Mouse (Mus musculus) forebrain, postnatal 0 days (tissue): ENCODE results near the gene Rbfox3. TPM values are rescaled to one million over a fixed set of nuclear protein-coding genes. Genes with fewer than 3 reads are reported as not detected.

ENCODE experiments used
- ATAC-seq: fragments of 200-750 bp; cut with Nextera tagmentation; 2 replicates; pipeline ENCODE4 v1.8.0; 2017; ENCODE audit warnings: mild to moderate bottlenecking, moderate library complexity
- DNase-seq: peaks from one replicate; pipeline ENCODE4 v3.0.0-alpha.2; 2015
- H3K27ac ChIP-seq: fragments of 300-500 bp; sonication (generic); 2 replicates; pipeline ENCODE4 v1.5.1; 2014; ENCODE audit warnings: low read depth, mild to moderate bottlenecking, antibody characterized with exemption, low read length, moderate library complexity, mixed read lengths
- H3K27me3 ChIP-seq: fragments of 300-500 bp; sonication (generic); 2 replicates; pipeline ENCODE4 v1.6.1; 2014; ENCODE audit warnings: mild to moderate bottlenecking, low read length, mixed read lengths; ENCODE audit not compliant: insufficient read depth
- H3K36me3 ChIP-seq: fragments of 300-500 bp; sonication (generic); 2 replicates; pipeline ENCODE4 v1.6.1; 2014; ENCODE audit warnings: mild to moderate bottlenecking, moderate library complexity; ENCODE audit not compliant: insufficient read depth
- H3K4me1 ChIP-seq: fragments of 300-500 bp; sonication (generic); 2 replicates; pipeline ENCODE4 v1.6.1; 2014; ENCODE audit warnings: antibody characterized with exemption; ENCODE audit not compliant: insufficient read depth
- H3K4me2 ChIP-seq: fragments of 300-500 bp; sonication (generic); 2 replicates; pipeline ENCODE4 v1.6.1; 2014; ENCODE audit warnings: low read depth, mild to moderate bottlenecking, moderate library complexity
- H3K4me3 ChIP-seq: fragments of 300-500 bp; sonication (generic); 2 replicates; pipeline ENCODE4 v1.5.1; 2014; ENCODE audit warnings: low read depth, low read length, mixed read lengths
- H3K9ac ChIP-seq: fragments of 300-500 bp; sonication (generic); 2 replicates; pipeline ENCODE4 v1.6.1; 2014; ENCODE audit warnings: mild to moderate bottlenecking
- H3K9me3 ChIP-seq: fragments of 300-500 bp; sonication (generic); 2 replicates; pipeline ENCODE4 v1.6.1; 2016; ENCODE audit warnings: low read length
- CTCF ChIP-seq: sonication (generic); IDR thresholded peaks from 2 replicates; pipeline ENCODE4 v1.5.1; 2016; ENCODE audit warnings: antibody characterized with exemption, control low read depth, low read depth
- WGBS: fragments of 180-500 bp; shearing (Covaris S2); extraction: QIAGEN DNeasy Blood & Tissue Kit; methylation state at CpG from one replicate; pipeline ENCODE4 v1.1.7; 2014; 5-methylcytosine and 5-hydroxymethylcytosine counted together
- polyA plus RNA-seq: library from polyadenylated mRNA; unstranded; fragments of >200 nt; fragmentation: Nextera tagmentation; extraction: Ambion mirVana; gene quantifications from 2 replicates; pipeline ENCODE4 v1.2.1, GENCODE M21; 2015
- total RNA-seq: library from RNA; depleted of rRNA; stranded (reverse); fragments of >200 nt; gene quantifications from 2 replicates; pipeline ENCODE4 v1.2.3, GENCODE M21; 2014; rRNA removed

The Rbfox3 gene
- total RNA-seq (37.3 and 43.7 TPM in 2 replicates), polyA plus RNA-seq (72.7 and 82.3 TPM in 2 replicates)

GRCm38 (mm10) chr11:118911307-118912070, at the start of gene Rbfox3:
Rbfox3 (minus strand) TSS chr11:118911597.
- Histone ChIP-seq H3K9ac (no peak within 1 kb of the TSS), H3K9me3 (no peaks in the 10 kb centered on the region), H3K4me1 (peaks cover 24% of the 10 kb centered on the region), H3K4me2 (no peak within 1 kb of the TSS), H3K27ac (no peak within 1 kb of the TSS), H3K36me3 (no peaks in the 10 kb centered on the region), H3K27me3 (no peaks in the 10 kb centered on the region; the same call in 1 of the 2 replicates), H3K4me3 (no peak within 1 kb of the TSS)
- DNase-seq (peak; percentile 63), ATAC-seq (0 out of 2 replicates have a peak, but pooled peaks have one; percentile 19)
- TF ChIP-seq CTCF: peak; percentile 58
- 56% methylated on average over 4 of the region's 4 CpGs for WGBS

GRCm38 (mm10) chr11:118960649-118961048, 49.3 kb upstream of the Rbfox3 start:
- Histone ChIP-seq H3K4me3 (no peak overlapping the region), H3K9me3 (no peaks in the 10 kb centered on the region), H3K36me3 (no peaks in the 10 kb centered on the region), H3K9ac (no peak overlapping the region), H3K4me1 (peaks cover 22% of the 10 kb centered on the region), H3K27me3 (no peaks in the 10 kb centered on the region), H3K4me2 (no peak overlapping the region), H3K27ac (0 out of 2 replicates have a peak overlapping the region, but pooled peaks have one; percentile 21)
- ATAC-seq: peak; percentile 75
- WGBS: 35% methylated on average over 3 of the region's 3 CpGs
- peak; percentile 57 for DNase-seq
- no peak for TF ChIP-seq CTCF

- Histone ChIP-seq H3K36me3 (no peaks in the 10 kb centered on the region), H3K27me3 (no peaks in the 10 kb centered on the region), H3K9me3 (no peaks in the 10 kb centered on the region), H3K4me2 (no peak overlapping the region), H3K9ac (no peak overlapping the region), H3K4me1 (peaks cover 27% of the 10 kb centered on the region), H3K4me3 (no peak overlapping the region), H3K27ac (peak overlapping the region; percentile 4; the same call in 1 of the 2 replicates)
- DNase-seq (peak; percentile 78), ATAC-seq (peak; percentile 32; the same call in 1 of the 2 replicates)
- WGBS: 17% methylated on average over 14 of the region's 14 CpGs
- no peak for TF ChIP-seq CTCF
These were observed 45.7 kb upstream of the Rbfox3 start for GRCm38 (mm10) chr11:118957070-118957471.

GRCm38 (mm10) chr11:118955016-118955415, 43.6 kb upstream of the Rbfox3 start:
- no peak for TF ChIP-seq CTCF
- 24% methylated on average over 6 of the region's 6 CpGs for WGBS
- peak; percentile 41 for DNase-seq
- H3K27ac ChIP-seq: 0 out of 2 replicates have a peak overlapping the region, but pooled peaks have one; percentile 5
- no peaks in the 10 kb centered on the region for H3K27me3 ChIP-seq
- no peaks in the 10 kb centered on the region for H3K36me3 ChIP-seq
- no peak overlapping the region for H3K9ac ChIP-seq
- no peak overlapping the region for H3K4me2 ChIP-seq
- ATAC-seq: peak; percentile 67
- peaks cover 20% of the 10 kb centered on the region for H3K4me1 ChIP-seq
- H3K4me3 ChIP-seq: no peak overlapping the region
- H3K9me3 ChIP-seq: no peaks in the 10 kb centered on the region

GRCm38 (mm10) chr11:118945868-118946267, 34.5 kb upstream of the Rbfox3 start:
- Histone ChIP-seq H3K4me2 (no peak overlapping the region), H3K4me3 (no peak overlapping the region), H3K27me3 (no peaks in the 10 kb centered on the region), H3K27ac (no peak overlapping the region), H3K9ac (no peak overlapping the region), H3K9me3 (no peaks in the 10 kb centered on the region), H3K4me1 (no peaks in the 10 kb centered on the region; the same call in 1 of the 2 replicates), H3K36me3 (no peaks in the 10 kb centered on the region)
- DNase-seq: no peak
- 91% methylated on average over 8 of the region's 8 CpGs for WGBS
- TF ChIP-seq CTCF: no peak
- no peak for ATAC-seq

GRCm38 (mm10) chr11:118941268-118941667, 29.9 kb upstream of the Rbfox3 start:
- 28% methylated on average over 5 of the region's 5 CpGs for WGBS

GRCm38 (mm10) chr11:118940539-118940938, 29.1 kb upstream of the Rbfox3 start:
- WGBS: 36% methylated on average over 11 of the region's 11 CpGs
- DNase-seq (peak; percentile 87), ATAC-seq (peak; percentile 87)
- Histone ChIP-seq H3K27me3 (no peaks in the 10 kb centered on the region), H3K27ac (peak overlapping the region; percentile 76), H3K9me3 (no peaks in the 10 kb centered on the region), H3K4me2 (peak overlapping the region; percentile 26; the same call in 1 of the 2 replicates), H3K4me3 (no peak overlapping the region), H3K36me3 (no peaks in the 10 kb centered on the region), H3K4me1 (no peaks in the 10 kb centered on the region; the same call in 1 of the 2 replicates), H3K9ac (no peak overlapping the region)
- no peak for TF ChIP-seq CTCF

More at GRCm38 (mm10) chr11:118941268-118941667, 29.9 kb upstream of the Rbfox3 start:
- H3K27ac ChIP-seq: no peak overlapping the region; the same call in 1 of the 2 replicates
- ATAC-seq (no peak), DNase-seq (no peak)
- H3K27me3 ChIP-seq: no peaks in the 10 kb centered on the region
- H3K9me3 ChIP-seq: no peaks in the 10 kb centered on the region
- no peak for TF ChIP-seq CTCF
- H3K4me2 ChIP-seq: no peak overlapping the region; the same call in 1 of the 2 replicates
- no peaks in the 10 kb centered on the region for H3K36me3 ChIP-seq
- no peak overlapping the region for H3K9ac ChIP-seq
- no peak overlapping the region for H3K4me3 ChIP-seq
- H3K4me1 ChIP-seq: no peaks in the 10 kb centered on the region; the same call in 1 of the 2 replicates
